Mouse (Mus musculus): ENCODE data around the gene Gna11. TPM values are rescaled to one million over a fixed set of nuclear protein-coding genes. Genes with fewer than 3 reads are reported as not detected.

Gene Gna11
- polyA plus RNA-seq, 1 experiment from 2014 or later = 101 TPM

Small RNA genes lying within 50 kb of the gene (microRNA-seq; reads per million reads assigned to microRNA genes)
- not detected for gene Gm25595

Other genes starting within 250 kb of the Gna11 start
- 22.4 and 26.7 TPM in 2 replicates for gene Cactin, start 224.1 kb downstream of the Gna11 start, polyA plus RNA-seq (2015; fragmentation: Nextera tagmentation; extraction: Ambion mirVana)
- gene Tbxa2r, start 216.5 kb downstream of the Gna11 start, polyA plus RNA-seq (2015; fragmentation: Nextera tagmentation; extraction: Ambion mirVana) = 28.1 and 31.5 TPM in 2 replicates
- 0.05 TPM in 1 of 2 replicates, not detected in the other for gene Gipc3, start 201.9 kb downstream of the Gna11 start, polyA plus RNA-seq (2015; fragmentation: Nextera tagmentation; extraction: Ambion mirVana)
- gene Hmg20b, start 194.7 kb downstream of the Gna11 start, polyA plus RNA-seq (2015; fragmentation: Nextera tagmentation; extraction: Ambion mirVana) = 67.7 and 70.2 TPM in 2 replicates
- gene Mfsd12, start 187.7 kb downstream of the Gna11 start, polyA plus RNA-seq (2015; fragmentation: Nextera tagmentation; extraction: Ambion mirVana) = 7.3 and 8.6 TPM in 2 replicates
- gene 4930404N11Rik, start 179.4 kb downstream of the Gna11 start, polyA plus RNA-seq (2015; fragmentation: Nextera tagmentation; extraction: Ambion mirVana) = 2.9 and 3.0 TPM in 2 replicates
- gene Fzr1, start 166.7 kb downstream of the Gna11 start, polyA plus RNA-seq (2015; fragmentation: Nextera tagmentation; extraction: Ambion mirVana) = 69.2 and 79.0 TPM in 2 replicates
- gene Dohh, start 160.8 kb downstream of the Gna11 start, polyA plus RNA-seq (2015; fragmentation: Nextera tagmentation; extraction: Ambion mirVana) = 77.4 and 79.6 TPM in 2 replicates
- gene Gm48551, start 160.7 kb downstream of the Gna11 start, polyA plus RNA-seq (2015; fragmentation: Nextera tagmentation; extraction: Ambion mirVana) = 3.0 and 3.8 TPM in 2 replicates
- 1.3 and 1.5 TPM in 2 replicates for gene Gm48552, start 156.2 kb downstream of the Gna11 start, polyA plus RNA-seq (2015; fragmentation: Nextera tagmentation; extraction: Ambion mirVana)
- gene Smim24, start 152.1 kb downstream of the Gna11 start, polyA plus RNA-seq (2015; fragmentation: Nextera tagmentation; extraction: Ambion mirVana) = 61.8 and 65.3 TPM in 2 replicates
- gene Nfic, start 89.6 kb downstream of the Gna11 start, polyA plus RNA-seq (2015; fragmentation: Nextera tagmentation; extraction: Ambion mirVana) = 74.8 and 82.5 TPM in 2 replicates
- gene Celf5, start 62.5 kb downstream of the Gna11 start, polyA plus RNA-seq (2015; fragmentation: Nextera tagmentation; extraction: Ambion mirVana) = 1.3 and 1.5 TPM in 2 replicates
- gene Ncln, start 48.8 kb downstream of the Gna11 start, polyA plus RNA-seq (2015; fragmentation: Nextera tagmentation; extraction: Ambion mirVana) = 88.4 and 96.7 TPM in 2 replicates
- 1.2 TPM in 2 replicates for gene S1pr4, start 45.1 kb downstream of the Gna11 start, polyA plus RNA-seq (2015; fragmentation: Nextera tagmentation; extraction: Ambion mirVana)
- gene Gna15, start 21.0 kb downstream of the Gna11 start, polyA plus RNA-seq (2015; fragmentation: Nextera tagmentation; extraction: Ambion mirVana) = 9.0 and 11.0 TPM in 2 replicates
- gene Aes, start 14.3 kb upstream of the Gna11 start, polyA plus RNA-seq (2015; fragmentation: Nextera tagmentation; extraction: Ambion mirVana) = 325 and 351 TPM in 2 replicates
- gene Tle2, start 29.4 kb upstream of the Gna11 start, polyA plus RNA-seq (2015; fragmentation: Nextera tagmentation; extraction: Ambion mirVana) = 20.6 and 23.6 TPM in 2 replicates
- 26.0 and 31.2 TPM in 2 replicates for gene Tle6, start 55.9 kb upstream of the Gna11 start, polyA plus RNA-seq (2015; fragmentation: Nextera tagmentation; extraction: Ambion mirVana)
- gene BC025920, start 61.1 kb upstream of the Gna11 start, polyA plus RNA-seq (2015; fragmentation: Nextera tagmentation; extraction: Ambion mirVana) = 0.46 and 0.61 TPM in 2 replicates
- gene Sirt6, start 82.6 kb upstream of the Gna11 start, polyA plus RNA-seq (2015; fragmentation: Nextera tagmentation; extraction: Ambion mirVana) = 28.6 and 33.6 TPM in 2 replicates
- 9.9 and 11.1 TPM in 2 replicates for gene Ankrd24, start 83.3 kb upstream of the Gna11 start, polyA plus RNA-seq (2015; fragmentation: Nextera tagmentation; extraction: Ambion mirVana)
- gene Gm10778, start 103.9 kb upstream of the Gna11 start, polyA plus RNA-seq (2015; fragmentation: Nextera tagmentation; extraction: Ambion mirVana) = 3.8 and 4.0 TPM in 2 replicates
- gene Zfp433, start 159.6 kb upstream of the Gna11 start, polyA plus RNA-seq (2015; fragmentation: Nextera tagmentation; extraction: Ambion mirVana) = 12.2 and 15.2 TPM in 2 replicates
- gene Gm3055, start 226.0 kb upstream of the Gna11 start, polyA plus RNA-seq (2015; fragmentation: Nextera tagmentation; extraction: Ambion mirVana) = 5.9 and 6.6 TPM in 2 replicates